Mouse (Mus musculus): Measurements from ENCODE around the gene Csf3.
"Not testable (repeated sequence)": the region's sequence is repeated elsewhere in the genome, so short reads cannot be mapped to it uniquely, and the experiment has no call there.

Gene Csf3

DNA sequence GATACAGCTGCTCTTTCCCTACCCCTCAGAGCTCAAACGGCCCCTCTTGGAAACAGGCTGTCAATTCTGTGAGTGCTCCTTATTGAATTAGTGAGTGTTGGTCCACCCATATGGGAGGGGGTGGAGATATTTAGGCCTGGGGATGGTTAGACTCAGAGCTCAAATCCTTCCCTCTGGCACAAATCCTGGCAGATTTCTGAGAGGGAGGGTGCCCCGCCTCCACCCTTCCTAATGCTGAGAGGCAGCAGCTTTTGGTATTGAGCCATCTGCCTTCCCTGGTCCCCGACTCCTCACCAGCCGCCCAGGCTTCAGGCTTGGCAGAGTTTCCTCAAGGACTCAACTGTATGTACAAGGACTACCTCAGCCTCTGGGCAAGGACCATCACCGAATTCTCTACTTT lies 30.1 kb downstream of the Csf3 start:
- Histone ChIP-seq H3K36me3 (ENCODE audit: control insufficient read depth, insufficient read depth, low read length, poor library complexity, severe bottlenecking) (peaks cover 3% of the 10 kb centered on the region; the same call in 1 of the 2 replicates), H3K27me3 (ENCODE audit: control insufficient read depth, insufficient read depth, low read length, poor library complexity, severe bottlenecking) (no peaks in the 10 kb centered on the region)
- DNase-seq (ENCODE audit: low read depth, low spot score), result no peak

DNA sequence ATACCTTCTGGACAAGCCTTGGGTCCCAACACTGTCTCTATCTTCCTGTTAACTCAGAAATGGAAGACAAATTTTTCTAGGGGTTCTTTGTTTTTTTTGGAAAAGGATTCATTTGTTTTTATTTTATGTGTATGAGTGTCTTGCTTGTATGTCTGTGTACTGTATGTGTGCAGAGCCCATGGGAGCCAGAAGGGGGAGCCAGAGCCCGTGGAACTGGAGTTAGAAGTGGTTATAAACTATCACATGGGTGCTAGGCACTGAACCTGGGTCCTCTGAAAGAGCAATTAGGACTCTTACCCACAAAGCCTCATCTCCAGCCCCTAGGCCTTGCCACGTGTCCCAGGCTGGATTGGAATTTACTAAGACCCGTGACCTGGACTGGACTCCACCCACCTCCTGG lies 33.0 kb downstream of the Csf3 start:
- DNase-seq (ENCODE audit: low read depth, low spot score), result no peak
- H3K27me3 ChIP-seq (ENCODE audit: control insufficient read depth, insufficient read depth, low read length, poor library complexity, severe bottlenecking), result no peaks in the 10 kb centered on the region
- no peaks in the 10 kb centered on the region for H3K36me3 ChIP-seq (ENCODE audit: control insufficient read depth, insufficient read depth, low read length, poor library complexity, severe bottlenecking)

DNA sequence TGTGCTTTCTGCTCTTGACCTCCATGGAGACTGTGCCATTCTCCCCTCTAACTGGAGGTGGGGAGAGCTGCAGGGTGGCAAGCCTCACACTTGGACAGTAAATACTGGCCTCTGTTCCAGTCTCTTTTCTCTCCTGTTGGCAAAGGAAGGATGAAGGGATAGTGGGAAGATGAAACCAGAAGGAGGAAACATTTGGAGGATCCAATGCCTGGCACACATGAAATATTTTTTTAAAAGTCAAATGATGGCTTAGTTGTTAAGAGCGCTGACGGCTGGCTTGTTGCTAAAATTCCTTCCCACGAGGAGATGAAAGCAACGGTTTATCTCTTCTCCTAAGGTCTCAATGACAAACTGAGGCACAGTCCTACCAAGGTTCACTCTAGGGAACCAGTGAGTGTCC lies 34.0 kb downstream of the Csf3 start:
- no peaks in the 10 kb centered on the region for H3K36me3 ChIP-seq (ENCODE audit: control insufficient read depth, insufficient read depth, low read length, poor library complexity, severe bottlenecking)
- no peak for DNase-seq (ENCODE audit: low read depth, low spot score)
- no peaks in the 10 kb centered on the region for H3K27me3 ChIP-seq (ENCODE audit: control insufficient read depth, insufficient read depth, low read length, poor library complexity, severe bottlenecking)

DNA sequence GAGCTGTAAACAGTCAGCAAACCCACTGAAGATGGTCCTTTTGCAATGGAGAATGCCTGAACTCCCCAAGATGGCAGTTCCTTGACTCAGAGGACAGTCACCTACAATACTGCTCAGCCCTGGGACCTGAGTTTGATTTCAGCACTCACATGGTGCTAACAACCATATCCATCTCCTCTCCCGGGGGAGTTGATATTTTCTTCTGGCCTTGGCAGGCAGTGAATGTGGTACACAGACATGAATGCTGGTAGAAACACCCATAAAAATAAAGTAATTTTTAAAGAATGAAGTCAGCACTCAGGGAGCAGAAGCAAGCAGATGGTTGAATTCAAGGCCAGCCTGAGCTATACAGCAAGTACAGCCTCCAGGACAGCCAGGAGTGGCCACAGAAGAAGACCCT lies 35.1 kb downstream of the Csf3 start:
- DNase-seq (ENCODE audit: low read depth, low spot score), result no peak
- Histone ChIP-seq H3K36me3 (ENCODE audit: control insufficient read depth, insufficient read depth, low read length, poor library complexity, severe bottlenecking) (no peaks in the 10 kb centered on the region), H3K27me3 (ENCODE audit: control insufficient read depth, insufficient read depth, low read length, poor library complexity, severe bottlenecking) (no peaks in the 10 kb centered on the region)

DNA sequence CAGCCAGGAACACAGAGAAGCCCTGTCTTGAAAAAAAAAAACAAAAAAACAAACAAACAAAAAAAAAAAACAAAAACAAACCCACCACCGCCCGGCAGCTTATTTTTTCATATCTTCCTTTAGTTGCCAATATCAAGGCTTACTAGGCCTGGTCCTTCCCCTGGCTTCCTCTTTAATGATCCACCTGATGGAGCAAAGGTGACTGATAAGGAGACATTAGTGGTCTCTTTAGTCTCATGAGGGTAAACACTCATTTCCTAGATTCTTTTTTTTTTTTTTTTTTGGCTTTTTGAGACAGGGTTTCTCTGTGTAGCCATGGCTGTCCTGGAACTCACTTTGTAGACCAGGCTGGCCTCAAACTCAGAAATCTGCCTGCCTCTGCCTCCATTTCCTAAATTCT lies 36.2 kb downstream of the Csf3 start:
- not testable (repeated sequence) for H3K27me3 ChIP-seq (ENCODE audit: control insufficient read depth, insufficient read depth, low read length, poor library complexity, severe bottlenecking); H3K36me3 ChIP-seq (ENCODE audit: control insufficient read depth, insufficient read depth, low read length, poor library complexity, severe bottlenecking); DNase-seq (ENCODE audit: low read depth, low spot score)

DNA sequence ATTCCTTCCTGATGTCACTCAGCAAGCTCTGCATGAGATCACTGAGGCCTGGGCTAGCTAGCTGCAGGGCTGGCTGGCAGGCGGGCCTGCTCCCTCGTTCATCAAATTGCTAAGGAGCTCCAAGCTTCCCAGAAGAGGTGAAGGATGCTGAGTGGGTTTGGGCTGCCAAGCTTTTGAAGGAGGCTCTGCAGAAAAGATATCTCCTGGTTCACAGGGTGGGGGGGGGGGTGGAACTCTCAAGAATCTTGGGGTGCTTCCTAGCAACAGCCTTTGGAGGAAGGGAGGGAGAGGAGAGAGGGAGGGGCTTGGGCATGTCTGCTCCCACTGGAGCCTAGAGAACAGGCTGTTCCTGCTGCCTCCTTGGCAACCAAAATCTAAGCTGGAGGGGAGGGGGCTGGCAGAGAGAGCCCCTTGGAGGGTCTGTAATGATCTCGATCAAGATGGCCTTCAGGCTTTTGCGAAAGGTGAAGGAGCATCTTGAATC lies 37.4 kb downstream of the Csf3 start:
- Histone ChIP-seq H3K27me3 (ENCODE audit: control insufficient read depth, insufficient read depth, low read length, poor library complexity, severe bottlenecking) (no peaks in the 10 kb centered on the region), H3K36me3 (ENCODE audit: control insufficient read depth, insufficient read depth, low read length, poor library complexity, severe bottlenecking) (no peaks in the 10 kb centered on the region)
- no peak for DNase-seq (ENCODE audit: low read depth, low spot score)

DNA sequence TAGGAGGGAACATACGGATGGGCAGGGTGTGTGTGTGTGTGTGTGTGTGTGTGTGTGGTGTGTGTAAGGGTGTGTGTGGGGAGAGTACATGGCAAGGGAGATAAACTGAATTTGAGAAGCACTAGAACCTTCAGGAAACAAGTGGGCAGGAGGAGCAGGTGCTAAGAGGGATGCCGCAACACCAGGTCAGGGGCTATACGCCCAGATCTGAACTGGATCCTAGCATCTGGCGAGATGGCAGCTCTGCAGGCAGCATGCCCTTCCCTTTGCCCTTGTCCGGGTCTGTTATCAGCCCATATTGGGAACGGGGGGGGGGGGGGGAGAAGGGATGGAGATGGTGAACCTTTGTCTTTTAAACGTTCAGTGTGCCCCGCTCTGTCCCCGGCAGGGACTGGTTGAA lies 37.9 kb downstream of the Csf3 start:
- Histone ChIP-seq H3K27me3 (ENCODE audit: control insufficient read depth, insufficient read depth, low read length, poor library complexity, severe bottlenecking) (no peaks in the 10 kb centered on the region), H3K36me3 (ENCODE audit: control insufficient read depth, insufficient read depth, low read length, poor library complexity, severe bottlenecking) (no peaks in the 10 kb centered on the region)
- DNase-seq (ENCODE audit: low read depth, low spot score), result no peak

DNA sequence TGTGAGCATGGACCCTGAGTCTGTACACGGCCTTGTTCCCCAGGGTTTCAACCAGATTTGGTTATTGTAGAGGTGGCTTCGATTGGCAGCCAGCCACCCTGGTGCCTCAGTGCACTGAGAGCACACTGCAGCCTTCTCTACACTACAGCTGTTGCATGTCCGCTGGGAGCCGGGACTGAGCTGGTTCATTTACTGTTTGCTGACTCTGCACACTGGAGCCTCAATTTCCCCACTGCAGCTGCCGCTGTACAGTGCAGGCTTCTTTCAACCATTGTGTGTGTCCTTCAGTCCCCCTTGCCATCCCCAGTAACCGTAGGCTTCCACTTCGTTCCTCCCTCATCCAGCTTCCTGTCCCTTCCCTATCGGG lies 38.9 kb downstream of the Csf3 start:
- no peaks in the 10 kb centered on the region for H3K36me3 ChIP-seq (ENCODE audit: control insufficient read depth, insufficient read depth, low read length, poor library complexity, severe bottlenecking)
- no peaks in the 10 kb centered on the region for H3K27me3 ChIP-seq (ENCODE audit: control insufficient read depth, insufficient read depth, low read length, poor library complexity, severe bottlenecking)
- DNase-seq (ENCODE audit: low read depth, low spot score), result no peak

DNA sequence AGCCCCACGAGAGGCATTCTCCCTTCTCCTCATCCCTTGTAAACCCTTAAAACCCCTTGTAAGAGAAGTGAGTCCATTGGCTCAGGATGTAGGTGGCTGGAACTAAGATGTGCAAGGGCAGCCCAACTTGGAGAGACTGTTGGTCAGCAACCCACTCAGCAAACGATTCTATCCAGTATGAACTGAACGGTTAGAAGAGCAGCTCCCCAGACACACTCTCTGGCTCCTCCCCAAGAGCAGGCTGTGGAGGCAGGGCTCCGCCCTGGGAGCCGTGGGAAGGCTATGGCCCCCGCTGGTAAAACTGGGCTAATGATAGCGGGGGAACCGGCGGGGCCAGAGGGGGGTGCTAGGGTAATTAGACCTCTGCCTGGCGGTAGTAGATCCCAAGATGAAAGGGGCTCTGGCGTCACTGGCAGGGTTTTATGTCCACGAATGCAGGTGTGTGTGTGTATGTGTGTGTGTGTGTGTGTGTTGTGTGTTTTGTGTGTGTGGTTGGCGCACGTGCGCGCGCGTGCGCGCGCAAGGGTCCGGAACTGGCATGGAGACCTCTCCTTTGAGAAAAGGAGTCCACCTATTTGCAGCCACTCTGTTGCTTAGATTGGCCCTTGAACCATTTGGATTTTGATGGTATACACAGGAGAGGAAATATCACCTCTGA lies 39.5 kb downstream of the Csf3 start, which contains the start of gene Thra:
Gene Thra, plus strand, starts transcription at position 246 of the 658 bp plus-strand sequence.
- no peaks in the 10 kb centered on the region for H3K27me3 ChIP-seq (ENCODE audit: control insufficient read depth, insufficient read depth, low read length, poor library complexity, severe bottlenecking)
- DNase-seq (ENCODE audit: low read depth, low spot score), result peak; percentile 42
- H3K36me3 ChIP-seq (ENCODE audit: control insufficient read depth, insufficient read depth, low read length, poor library complexity, severe bottlenecking), result no peaks in the 10 kb centered on the region

DNA sequence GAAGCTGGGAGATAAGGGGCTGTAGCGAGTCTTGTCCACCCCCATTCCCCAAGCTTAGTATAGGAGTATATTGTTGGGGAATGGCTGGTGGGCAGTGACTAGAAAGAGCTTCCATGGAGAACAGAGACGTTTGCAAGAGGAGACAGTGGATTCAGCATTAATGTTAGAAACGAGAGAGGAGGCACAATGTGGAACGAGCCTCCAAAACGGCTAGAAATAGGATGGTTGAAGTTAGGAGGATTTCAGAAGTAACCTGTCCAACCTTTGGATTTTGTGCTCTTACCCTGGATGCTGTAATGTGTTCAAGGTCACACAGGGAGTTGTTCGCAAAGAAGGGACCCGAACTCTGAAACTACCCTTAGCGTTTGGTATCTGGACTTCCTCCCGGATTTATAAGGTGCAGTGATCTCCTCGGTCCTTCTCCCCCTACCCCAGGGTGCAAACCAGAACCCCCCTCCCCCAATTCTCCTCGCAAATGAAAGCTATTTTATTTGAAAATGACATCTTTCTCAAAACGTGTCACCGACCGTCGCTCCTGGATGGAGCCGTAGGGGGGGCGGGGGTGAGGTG lies 40.1 kb downstream of the Csf3 start:
- DNase-seq (ENCODE audit: low read depth, low spot score), result no peak
- no peaks in the 10 kb centered on the region for H3K36me3 ChIP-seq (ENCODE audit: control insufficient read depth, insufficient read depth, low read length, poor library complexity, severe bottlenecking)
- no peaks in the 10 kb centered on the region for H3K27me3 ChIP-seq (ENCODE audit: control insufficient read depth, insufficient read depth, low read length, poor library complexity, severe bottlenecking)

DNA sequence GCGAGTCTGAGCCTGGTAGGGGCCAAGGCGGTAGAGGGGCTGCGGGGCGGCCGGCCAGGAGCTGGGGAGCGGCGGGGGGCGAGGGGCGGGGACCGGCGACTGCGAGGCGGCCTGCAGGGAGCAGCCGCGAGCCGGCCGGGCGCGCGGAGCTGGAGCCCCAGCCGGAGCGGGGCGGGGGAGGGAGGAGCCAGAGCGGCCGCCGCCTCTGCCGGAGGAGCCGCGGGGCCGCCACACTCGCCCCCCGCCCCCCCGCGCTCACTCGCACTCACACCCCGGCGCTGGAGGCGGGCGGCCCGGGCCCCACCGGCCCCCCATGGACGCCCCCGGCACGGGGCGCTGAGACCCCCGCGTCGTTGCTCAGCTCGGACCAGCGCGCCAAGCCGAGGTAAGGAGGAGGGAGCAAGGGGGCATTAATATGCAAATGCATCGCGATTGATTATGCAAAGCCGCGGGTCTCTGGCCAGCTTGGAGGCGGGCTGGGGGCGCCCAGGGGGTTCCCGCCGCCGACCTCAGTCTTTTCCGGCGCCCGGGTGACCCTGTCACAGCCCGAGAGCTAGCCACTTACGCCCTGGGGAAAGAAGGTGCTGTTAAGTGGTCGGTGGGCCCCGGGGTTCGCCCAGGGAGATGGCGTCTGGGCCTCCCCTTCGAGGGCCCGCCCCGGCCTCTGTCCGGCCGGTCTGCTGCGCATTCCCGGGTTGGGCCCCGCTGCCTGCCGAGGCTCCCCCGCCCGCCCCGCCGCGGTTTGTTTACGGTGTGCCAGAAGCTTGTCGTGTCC lies 40.7 kb downstream of the Csf3 start:
- peak; percentile 79 for DNase-seq (ENCODE audit: low read depth, low spot score)
- no peaks in the 10 kb centered on the region for H3K27me3 ChIP-seq (ENCODE audit: control insufficient read depth, insufficient read depth, low read length, poor library complexity, severe bottlenecking)
- H3K36me3 ChIP-seq (ENCODE audit: control insufficient read depth, insufficient read depth, low read length, poor library complexity, severe bottlenecking), result no peaks in the 10 kb centered on the region

DNA sequence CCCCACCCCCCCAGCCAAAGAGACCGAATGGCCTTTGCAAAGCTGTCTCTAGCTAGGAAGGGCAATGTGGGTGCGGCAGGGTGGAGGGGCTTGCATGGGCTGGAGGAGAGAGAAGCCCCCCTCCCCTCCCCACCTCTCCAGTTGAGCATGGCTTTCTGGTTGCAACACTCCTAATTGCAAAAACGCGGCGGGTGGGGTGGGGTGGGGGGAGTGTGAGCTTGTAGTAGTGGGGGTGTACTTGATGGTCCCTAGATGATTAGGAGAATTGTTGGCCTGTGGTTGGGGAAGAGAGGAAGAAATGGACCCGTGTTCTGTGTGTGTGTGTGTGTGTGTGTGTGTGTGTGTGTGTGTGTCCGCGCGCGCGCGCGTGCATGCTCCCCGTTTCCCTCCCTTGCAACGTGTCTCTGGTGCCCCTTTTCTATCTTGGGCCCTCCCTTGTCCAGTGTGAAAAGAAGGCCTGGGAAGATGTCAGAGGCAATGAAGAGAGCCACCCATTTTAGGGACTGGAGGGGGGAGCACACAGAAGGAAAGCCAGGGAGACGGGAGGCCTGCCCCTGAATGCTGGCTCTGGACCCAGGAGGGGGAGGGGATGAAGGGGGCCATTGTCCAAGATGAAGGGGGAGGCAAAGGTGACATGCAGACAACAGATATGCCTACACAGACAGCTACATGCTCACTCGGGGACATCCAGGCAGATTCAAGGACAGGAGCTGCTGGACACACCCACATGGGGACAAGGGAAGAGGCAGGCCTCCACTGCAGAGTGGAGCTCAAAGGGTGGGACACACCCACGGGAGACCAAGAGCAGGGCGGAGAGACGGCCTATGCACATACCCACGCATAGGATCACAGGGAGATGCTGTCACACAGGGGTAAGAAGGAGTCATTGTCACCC lies 41.6 kb downstream of the Csf3 start:
- Histone ChIP-seq H3K27me3 (ENCODE audit: control insufficient read depth, insufficient read depth, low read length, poor library complexity, severe bottlenecking) (no peaks in the 10 kb centered on the region), H3K36me3 (ENCODE audit: control insufficient read depth, insufficient read depth, low read length, poor library complexity, severe bottlenecking) (no peaks in the 10 kb centered on the region)
- no peak for DNase-seq (ENCODE audit: low read depth, low spot score)

DNA sequence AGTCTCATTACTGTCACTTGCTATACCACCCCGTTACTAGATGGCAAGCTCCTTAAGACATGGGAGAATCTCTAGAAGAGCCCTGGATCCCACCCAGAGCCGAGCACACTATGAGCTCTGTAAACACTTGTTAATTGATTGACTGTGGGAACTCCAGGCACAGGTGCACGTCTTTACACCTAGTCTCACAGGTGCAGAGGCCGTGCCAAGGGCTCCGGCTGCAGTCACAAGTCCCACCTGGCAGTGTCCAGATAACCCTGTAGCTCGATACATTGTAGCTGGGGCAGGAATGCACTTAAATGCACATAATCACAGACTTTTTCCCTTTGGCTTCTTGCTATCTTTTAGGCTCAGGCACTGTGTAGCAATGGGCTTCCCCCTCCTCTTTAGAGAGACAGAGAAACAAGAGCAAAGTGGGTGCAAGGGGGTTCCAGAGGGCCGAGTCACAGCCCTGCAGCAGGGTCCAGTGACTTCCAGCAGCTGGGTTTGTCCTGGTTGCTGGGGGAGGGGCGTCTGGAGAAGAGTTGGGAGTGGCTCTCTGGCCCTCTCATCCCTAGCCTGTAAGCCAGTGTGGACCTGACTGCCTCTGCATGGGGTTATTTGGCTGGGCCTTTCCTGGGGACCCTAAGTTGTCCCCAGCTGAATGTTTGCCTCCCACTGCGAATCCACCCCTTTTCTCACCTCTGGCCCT lies 42.7 kb downstream of the Csf3 start:
- DNase-seq (ENCODE audit: low read depth, low spot score), result no peak
- Histone ChIP-seq H3K36me3 (ENCODE audit: control insufficient read depth, insufficient read depth, low read length, poor library complexity, severe bottlenecking) (no peaks in the 10 kb centered on the region), H3K27me3 (ENCODE audit: control insufficient read depth, insufficient read depth, low read length, poor library complexity, severe bottlenecking) (no peaks in the 10 kb centered on the region)

DNA sequence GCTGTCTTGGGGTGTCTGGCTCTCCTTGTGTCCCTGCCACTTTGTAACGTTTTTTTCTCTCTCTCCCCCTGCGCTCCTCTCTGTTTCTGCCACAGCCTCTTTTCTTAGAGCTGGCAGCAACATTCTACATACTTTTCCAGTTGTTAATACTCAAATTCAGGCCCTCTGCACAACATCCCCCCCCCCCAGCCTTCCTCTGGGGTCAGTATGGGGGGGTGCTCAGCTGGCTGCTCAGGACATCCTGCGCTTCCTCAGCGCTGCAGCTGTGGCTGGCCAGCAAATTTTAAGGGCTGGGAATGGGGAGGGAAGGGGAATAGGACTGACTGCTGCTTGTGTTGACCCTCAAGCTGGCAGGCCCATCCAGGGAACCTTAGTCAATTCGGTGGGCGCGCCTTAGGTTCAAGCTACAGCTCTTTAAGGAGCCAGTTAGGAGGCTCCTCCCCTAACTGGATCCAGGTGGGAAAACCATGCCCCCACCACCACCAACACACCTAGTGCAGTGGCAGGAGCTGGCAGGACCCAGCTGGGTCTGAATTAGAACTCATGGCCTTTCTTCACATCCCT lies 43.5 kb downstream of the Csf3 start:
- Histone ChIP-seq H3K36me3 (ENCODE audit: control insufficient read depth, insufficient read depth, low read length, poor library complexity, severe bottlenecking) (no peaks in the 10 kb centered on the region), H3K27me3 (ENCODE audit: control insufficient read depth, insufficient read depth, low read length, poor library complexity, severe bottlenecking) (no peaks in the 10 kb centered on the region)
- DNase-seq (ENCODE audit: low read depth, low spot score), result no peak
